Mouse (Mus musculus): ENCODE results near the gene Sesn3.
A peak's percentile ranks its signal among the peaks of the same experiment; 100 is the strongest.

Sesn3 gene

GRCm38 (mm10) chr9:14352337-14352736 lies 77.5 kb downstream of the Sesn3 start:
- no peak for DNase-seq (ENCODE audit: low read depth, low spot score)

- DNase-seq (ENCODE audit: low read depth, low spot score), result no peak
Measured at GRCm38 (mm10) chr9:14354852-14355251, 80.0 kb downstream of the Sesn3 start.

GRCm38 (mm10) chr9:14357033-14357432 lies 82.2 kb downstream of the Sesn3 start:
- DNase-seq (ENCODE audit: low read depth, low spot score), result no peak

- no peak for DNase-seq (ENCODE audit: low read depth, low spot score)
Measured at GRCm38 (mm10) chr9:14362068-14362768, 87.4 kb downstream of the Sesn3 start.

GRCm38 (mm10) chr9:14363540-14363939 lies 88.7 kb downstream of the Sesn3 start:
- no peak for DNase-seq (ENCODE audit: low read depth, low spot score)

- no peak for DNase-seq (ENCODE audit: low read depth, low spot score)
Measured at GRCm38 (mm10) chr9:14364719-14365118, 89.9 kb downstream of the Sesn3 start.

GRCm38 (mm10) chr9:14365481-14366125 lies 90.7 kb downstream of the Sesn3 start:
- no peak for DNase-seq (ENCODE audit: low read depth, low spot score)

GRCm38 (mm10) chr9:14367850-14368249 lies 93.0 kb downstream of the Sesn3 start:
- DNase-seq (ENCODE audit: low read depth, low spot score), result no peak

GRCm38 (mm10) chr9:14369271-14369670 lies 94.4 kb downstream of the Sesn3 start:
- DNase-seq (ENCODE audit: low read depth, low spot score), result no peak

- DNase-seq (ENCODE audit: low read depth, low spot score), result no peak
Measured at GRCm38 (mm10) chr9:14372440-14372839, 97.6 kb downstream of the Sesn3 start.

GRCm38 (mm10) chr9:14376149-14376548 lies 101.3 kb downstream of the Sesn3 start:
- DNase-seq (ENCODE audit: low read depth, low spot score), result no peak

GRCm38 (mm10) chr9:14378151-14378550 lies 103.3 kb downstream of the Sesn3 start:
- no peak for DNase-seq (ENCODE audit: low read depth, low spot score)

- DNase-seq (ENCODE audit: low read depth, low spot score), result no peak
Measured at GRCm38 (mm10) chr9:14379769-14380385, 105.0 kb downstream of the Sesn3 start.

- peak; percentile 69 for DNase-seq (ENCODE audit: low read depth, low spot score)
Measured at GRCm38 (mm10) chr9:14380386-14381285, 105.8 kb downstream of the Sesn3 start.

- DNase-seq (ENCODE audit: low read depth, low spot score), result no peak
Measured at GRCm38 (mm10) chr9:14381353-14382055, 106.6 kb downstream of the Sesn3 start, which contains the start of gene Endod1. Endod1 (minus strand) TSS chr9:14381507.

GRCm38 (mm10) chr9:14382256-14382791 lies 107.5 kb downstream of the Sesn3 start:
- DNase-seq (ENCODE audit: low read depth, low spot score), result no peak
